ENCODE assay signal across 1 mouse cellular context in the genomic region with DNA sequence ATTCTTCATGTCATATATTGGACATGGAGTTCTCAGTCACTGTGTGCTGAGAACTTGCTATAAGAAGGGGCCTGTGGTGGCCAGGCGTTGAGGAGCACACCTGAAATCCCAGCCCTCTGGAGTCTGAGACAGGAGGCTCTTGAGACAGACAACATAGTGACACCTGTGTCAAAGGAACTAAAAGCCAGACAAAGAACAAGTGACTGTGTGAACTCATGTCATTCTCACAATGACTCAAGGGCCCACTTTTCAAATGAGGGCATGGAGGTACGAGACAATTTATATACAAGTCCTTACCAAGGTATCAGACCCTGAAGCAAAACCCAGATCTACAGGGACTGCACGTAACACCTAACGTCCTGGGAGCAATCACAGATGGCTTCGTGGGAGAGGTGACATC.
TF ChIP-seq lines count a peak whose summit lies in the region.

No protein-coding gene starts in this region.

TF ChIP-seq in CH12.LX, 34 proteins besides CTCF, POLR2A, EP300 and RAD21 (continued from another document):
- TF ChIP-seq CHD2 (IDR thresholded peaks at IDR 0.05; ENCODE audit: low read length) (peak; percentile 33), NELFE (IDR thresholded peaks at IDR 0.05; ENCODE audit: low read depth, low read length) (no peak), ELF1 (IDR thresholded peaks at IDR 0.05; ENCODE audit: low read depth, low read length) (no peak), CHD1 (IDR thresholded peaks at IDR 0.05; ENCODE audit: low read depth, low read length) (no peak; the same call in 1 of the 2 replicates), SMC3 (IDR thresholded peaks at IDR 0.05; ENCODE audit: low read depth, low read length) (no peak)
